Mouse (Mus musculus) G1E (cell line): ENCODE data around the gene Rbp7. TPM values are rescaled to one million over a fixed set of nuclear protein-coding genes. Genes with fewer than 3 reads are reported as not detected.
"Not testable (repeated sequence)": the region's sequence is repeated elsewhere in the genome, so short reads cannot be mapped to it uniquely, and the experiment has no call there.

Source experiments
- ATAC-seq: 2 replicates; pipeline ENCODE4 v1.8.0; 2016; ENCODE audit warnings: mild to moderate bottlenecking; ENCODE audit not compliant: insufficient number of reproducible peaks, poor library complexity, low FRiP score, severe bottlenecking; ENCODE audit errors: extremely low read depth
- DNase-seq: peaks from one replicate; pipeline ENCODE4 v3.0.0; 2012; ENCODE audit warnings: low spot score
- H3K27me3 ChIP-seq: 2 replicates; pipeline ENCODE4 v1.6.1; 2012; ENCODE audit warnings: mild to moderate bottlenecking, low read length, inconsistent platforms; ENCODE audit not compliant: insufficient read depth
- H3K36me3 ChIP-seq: replicated peaks from 2 replicates; pipeline ENCODE3; 2012; ENCODE audit warnings: mild to moderate bottlenecking, inconsistent platforms
- H3K4me1 ChIP-seq: 2 replicates; pipeline ENCODE4 v1.6.1; 2012; ENCODE audit warnings: low read depth, low read length, inconsistent platforms, mixed read lengths; ENCODE audit not compliant: insufficient read depth
- H3K4me3 ChIP-seq: 2 replicates; pipeline ENCODE4 v1.5.1; 2012; ENCODE audit warnings: low read depth, mild to moderate bottlenecking, inconsistent platforms, low read length, moderate library complexity, mixed read lengths
- H3K9me3 ChIP-seq: replicated peaks from 2 replicates; pipeline ENCODE4 v1.6.1; 2012; ENCODE audit warnings: inconsistent platforms
- CTCF ChIP-seq: IDR thresholded peaks from 2 replicates; pipeline ENCODE4 v1.5.1; 2012; ENCODE audit warnings: low read depth, low read length, inconsistent platforms, mixed read lengths
- GATA1 ChIP-seq: IDR thresholded peaks from 2 replicates; pipeline ENCODE4 v1.6.1; 2012; ENCODE audit warnings: borderline replicate concordance, low read length, inconsistent platforms, mixed read lengths
- GATA2 ChIP-seq: IDR thresholded peaks from 2 replicates; pipeline ENCODE4 v1.6.1; 2012; ENCODE audit warnings: low read depth, low read length, inconsistent platforms, borderline replicate concordance
- POLR2AphosphoS5 ChIP-seq: IDR thresholded peaks from 2 replicates; pipeline ENCODE4 v1.6.1; 2012; ENCODE audit warnings: low read depth, low read length, inconsistent platforms; ENCODE audit not compliant: insufficient replicate concordance
- TAL1 ChIP-seq: conservative IDR thresholded peaks from 2 replicates; pipeline ENCODE4 v1.6.1; 2012; ENCODE audit warnings: low read depth, low read length, inconsistent platforms, mixed read lengths
- polyA plus RNA-seq: library from polyadenylated mRNA; stranded (reverse); fragments of >175 nt; gene quantifications from 2 replicates; pipeline ENCODE4 v1.2.3, GENCODE M21; 2012
- total RNA-seq, 2 experiments: library from RNA; stranded (forward) in 1 of 2; stranded (reverse) in 1 of 2; fragments of 200-1000 nt in 1 of 2; fragments of >200 nt in 1 of 2; fragmentation: Nextera tagmentation in 1 of 2; gene quantifications; 2 replicates each; pipeline ENCODE4 v1.2.3; 2014 to 2017

Rbp7 gene
- total and polyA plus RNA-seq, 3 experiments = not detected

GRCm38 (mm10) chr4:149475096-149475495 is 20.3 kb upstream of the Rbp7 start:
- no peak for DNase-seq
- Histone ChIP-seq H3K27me3 (no peaks in the 10 kb centered on the region), H3K9me3 (no peaks in the 10 kb centered on the region), H3K36me3 (peaks cover 58% of the 10 kb centered on the region), H3K4me3 (no peak overlapping the region), H3K4me1 (no peaks in the 10 kb centered on the region)
- TF ChIP-seq GATA2 (no peak), TAL1 (no peak), CTCF (no peak), GATA1 (no peak), POLR2AphosphoS5 (no peak)
- ATAC-seq = no peak

DNA sequence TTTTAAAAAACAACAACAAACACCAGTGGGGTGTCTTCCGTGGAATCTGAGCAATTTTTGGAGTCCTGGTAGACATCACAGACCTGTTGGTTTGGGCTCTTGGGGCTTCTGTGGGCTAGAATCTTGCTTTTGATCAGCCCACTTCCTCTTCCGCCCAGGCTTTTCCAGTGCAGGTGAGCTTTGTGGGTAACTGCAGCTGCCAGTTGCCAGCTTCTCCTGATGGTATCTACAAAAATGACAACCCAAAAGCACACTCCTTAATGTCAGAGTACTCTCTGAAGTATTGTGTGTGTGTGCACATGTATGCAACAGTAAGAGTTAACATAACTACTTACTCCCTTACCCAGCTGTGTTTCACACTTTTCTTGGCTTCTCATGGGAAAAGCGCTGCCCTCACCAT is 14.8 kb upstream of the Rbp7 start:
- Histone ChIP-seq H3K9me3 (no peaks in the 10 kb centered on the region), H3K4me3 (no peak overlapping the region), H3K36me3 (peaks cover 51% of the 10 kb centered on the region), H3K27me3 (no peaks in the 10 kb centered on the region), H3K4me1 (peaks cover 5% of the 10 kb centered on the region; the same call in 1 of the 2 replicates)
- DNase-seq = no peak
- TF ChIP-seq GATA2 (no peak), POLR2AphosphoS5 (no peak), CTCF (no peak), GATA1 (no peak), TAL1 (no peak)
- ATAC-seq = no peak

- no peak for TF ChIP-seq GATA2
- TF ChIP-seq TAL1 = no peak
- no peak for TF ChIP-seq CTCF
- no peak for TF ChIP-seq POLR2AphosphoS5
- no peak for TF ChIP-seq GATA1
- H3K4me1 ChIP-seq = no peaks in the 10 kb centered on the region
- no peak for ATAC-seq
- H3K4me3 ChIP-seq = no peak overlapping the region
- H3K27me3 ChIP-seq = peaks cover 2% of the 10 kb centered on the region; the same call in 1 of the 2 replicates
- H3K36me3 ChIP-seq = peaks cover 7% of the 10 kb centered on the region
- H3K9me3 ChIP-seq = no peaks in the 10 kb centered on the region
- DNase-seq = no peak
Measured at GRCm38 (mm10) chr4:149463435-149463950, 8.7 kb upstream of the Rbp7 start.

- no peak for TF ChIP-seq TAL1
- TF ChIP-seq CTCF = no peak
- no peak for TF ChIP-seq POLR2AphosphoS5
- no peak for TF ChIP-seq GATA2
- no peak for TF ChIP-seq GATA1
- H3K27me3 ChIP-seq = peaks cover 2% of the 10 kb centered on the region; the same call in 1 of the 2 replicates
- no peak for DNase-seq
- ATAC-seq = no peak
- H3K36me3 ChIP-seq = peaks cover under 1% of the 10 kb centered on the region
- H3K4me3 ChIP-seq = no peak overlapping the region
- no peaks in the 10 kb centered on the region for H3K4me1 ChIP-seq
- no peaks in the 10 kb centered on the region for H3K9me3 ChIP-seq
Measured at GRCm38 (mm10) chr4:149462305-149462971, 7.7 kb upstream of the Rbp7 start.

GRCm38 (mm10) chr4:149461579-149462304 is 7.0 kb upstream of the Rbp7 start:
- TF ChIP-seq TAL1 = no peak
- no peak for TF ChIP-seq GATA2
- TF ChIP-seq CTCF = no peak
- no peak for TF ChIP-seq POLR2AphosphoS5
- TF ChIP-seq GATA1 = no peak
- Histone ChIP-seq H3K27me3 (peaks cover 2% of the 10 kb centered on the region; the same call in 1 of the 2 replicates), H3K4me3 (no peak overlapping the region), H3K4me1 (no peaks in the 10 kb centered on the region), H3K9me3 (no peaks in the 10 kb centered on the region), H3K36me3 (no peaks in the 10 kb centered on the region)
- DNase-seq (no peak), ATAC-seq (no peak)

DNA sequence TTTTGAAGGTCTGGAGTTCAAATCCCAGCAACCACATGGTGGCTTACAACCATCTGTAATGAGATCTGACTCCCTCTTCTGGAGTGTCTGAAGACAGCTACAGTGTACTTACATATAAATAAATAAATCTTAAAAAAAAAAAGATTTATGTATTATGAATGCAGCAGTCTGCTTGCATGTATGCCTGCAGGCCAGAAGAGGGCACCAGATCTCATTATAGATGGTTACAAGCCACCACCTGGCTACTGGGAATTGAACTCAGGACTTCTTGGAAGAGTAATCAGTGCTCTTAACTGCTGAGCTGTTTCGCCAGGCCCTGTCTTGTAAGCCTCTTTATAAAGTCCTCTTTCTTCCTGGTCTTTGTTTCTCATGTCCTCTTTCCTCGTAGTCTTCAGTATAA is 5.7 kb upstream of the Rbp7 start:
- not testable (repeated sequence) for ATAC-seq, H3K27me3 ChIP-seq, H3K36me3 ChIP-seq, H3K4me1 ChIP-seq, H3K9me3 ChIP-seq, DNase-seq, H3K4me3 ChIP-seq
